Mouse (Mus musculus) lung, adult 2 months (tissue): ENCODE results near the gene Akap12. TPM values are rescaled to one million over a fixed set of nuclear protein-coding genes. Genes with fewer than 3 reads are reported as not detected.

Experiments used
- DNase-seq: peaks from one replicate; pipeline ENCODE4 v3.0.0; 2022
- H3K4me1 ChIP-seq: fragments of 200-500 bp; 2 replicates; pipeline ENCODE4 v1.6.1; 2011; ENCODE audit warnings: low read length; ENCODE audit not compliant: control insufficient read depth, insufficient read depth
- H3K4me3 ChIP-seq: fragments of 200-500 bp; replicated peaks from 2 replicates; pipeline ENCODE3; 2011; ENCODE audit warnings: low read depth, mild to moderate bottlenecking, control low read depth, low read length; ENCODE audit errors: extremely low read depth
- CTCF ChIP-seq: fragments of 200-500 bp; IDR thresholded peaks from 2 replicates; pipeline ENCODE4 v1.5.1; 2011; ENCODE audit warnings: mild to moderate bottlenecking, low read length, control low read depth; ENCODE audit not compliant: insufficient read depth
- POLR2A ChIP-seq: fragments of 200-500 bp; IDR thresholded peaks from 2 replicates; pipeline ENCODE4 v1.6.1; 2011; ENCODE audit warnings: low read depth, mild to moderate bottlenecking, control low read depth, low read length, borderline replicate concordance; ENCODE audit errors: extremely low read depth
- whole genome bisulfite sequencing: fragments of 180-500 bp; shearing (Covaris S2); methylation state at CpG from one replicate; pipeline ENCODE4 v1.1.7; 2018; 5-methylcytosine and 5-hydroxymethylcytosine counted together
- polyA plus RNA-seq: library from polyadenylated mRNA; depleted of rRNA; stranded (reverse); fragments of >200 nt; gene quantifications from 2 replicates; pipeline ENCODE4 v1.2.3, GENCODE M21; 2012; rRNA removed

Gene Akap12
- polyA plus RNA-seq, 1 experiment, result 26.9 TPM

- TF ChIP-seq CTCF (no peak), POLR2A (no peak)
- Histone ChIP-seq H3K4me3 (no peak overlapping the region), H3K4me1 (no peaks in the 10 kb centered on the region)
- 94% methylated on average over 1 of the region's 1 CpGs for whole genome bisulfite sequencing
- DNase-seq, result no peak
Measured at GRCm38 (mm10) chr10:4407191-4407590, 141.0 kb downstream of the Akap12 start.

Other genes starting within 250 kb of the Akap12 start
- gene Zbtb2, start 121.7 kb downstream of the Akap12 start, polyA plus RNA-seq, result 8.8 and 9.9 TPM in 2 replicates
- 11.1 and 16.5 TPM in 2 replicates for gene Rmnd1, start 166.0 kb downstream of the Akap12 start, polyA plus RNA-seq
- gene Armt1, start 166.1 kb downstream of the Akap12 start, polyA plus RNA-seq, result 4.3 and 7.2 TPM in 2 replicates
- 1.5 and 2.5 TPM in 2 replicates for gene Ccdc170, start 216.1 kb downstream of the Akap12 start, polyA plus RNA-seq